Mouse (Mus musculus): Measurements from ENCODE around the gene Dhrs7c.

Gene Dhrs7c

DNA sequence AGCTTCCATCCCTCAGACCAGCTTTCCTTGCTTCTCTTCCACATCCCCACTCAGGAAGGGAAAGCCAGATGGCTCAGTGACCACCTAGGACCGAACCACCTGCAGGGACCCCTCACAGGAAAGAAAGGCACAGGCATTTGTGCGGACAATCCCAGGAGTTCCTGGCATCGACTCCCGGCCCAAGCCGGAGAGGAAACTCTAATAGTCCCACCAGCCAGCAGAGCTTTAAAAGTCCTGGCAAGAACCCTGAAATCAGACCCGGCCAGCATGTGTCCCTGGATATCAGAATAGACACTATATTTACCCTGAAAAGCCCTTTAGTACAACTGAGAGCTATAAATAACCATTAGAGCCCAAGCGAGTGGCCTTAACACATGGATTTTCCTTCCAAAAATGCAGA lies at the start of gene Dhrs7c:
Dhrs7c (plus strand) TSS at position 257 of the 400 bp plus-strand sequence.
- no peak for DNase-seq

DNA sequence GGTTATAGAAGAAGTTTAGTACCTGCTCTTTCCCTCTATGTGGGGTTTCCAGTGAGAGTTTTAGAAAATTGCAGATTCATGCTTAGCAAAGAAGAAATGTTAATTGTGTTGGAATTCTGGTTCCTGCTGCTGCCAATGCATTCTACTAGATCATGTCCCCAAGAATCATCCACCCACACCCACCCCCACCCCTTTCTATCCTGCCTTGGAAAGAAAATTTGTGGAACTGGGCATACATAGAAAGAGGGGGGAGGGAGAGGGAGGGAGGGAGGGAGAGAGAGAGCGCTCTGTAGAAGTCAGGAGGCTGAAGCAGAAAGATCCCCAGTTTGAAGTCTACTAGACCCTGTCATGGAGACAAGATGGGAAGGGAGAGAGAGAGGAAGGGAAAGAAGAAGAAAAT lies 41.7 kb upstream of the Dhrs7c start:
- DNase-seq = no peak

DNA sequence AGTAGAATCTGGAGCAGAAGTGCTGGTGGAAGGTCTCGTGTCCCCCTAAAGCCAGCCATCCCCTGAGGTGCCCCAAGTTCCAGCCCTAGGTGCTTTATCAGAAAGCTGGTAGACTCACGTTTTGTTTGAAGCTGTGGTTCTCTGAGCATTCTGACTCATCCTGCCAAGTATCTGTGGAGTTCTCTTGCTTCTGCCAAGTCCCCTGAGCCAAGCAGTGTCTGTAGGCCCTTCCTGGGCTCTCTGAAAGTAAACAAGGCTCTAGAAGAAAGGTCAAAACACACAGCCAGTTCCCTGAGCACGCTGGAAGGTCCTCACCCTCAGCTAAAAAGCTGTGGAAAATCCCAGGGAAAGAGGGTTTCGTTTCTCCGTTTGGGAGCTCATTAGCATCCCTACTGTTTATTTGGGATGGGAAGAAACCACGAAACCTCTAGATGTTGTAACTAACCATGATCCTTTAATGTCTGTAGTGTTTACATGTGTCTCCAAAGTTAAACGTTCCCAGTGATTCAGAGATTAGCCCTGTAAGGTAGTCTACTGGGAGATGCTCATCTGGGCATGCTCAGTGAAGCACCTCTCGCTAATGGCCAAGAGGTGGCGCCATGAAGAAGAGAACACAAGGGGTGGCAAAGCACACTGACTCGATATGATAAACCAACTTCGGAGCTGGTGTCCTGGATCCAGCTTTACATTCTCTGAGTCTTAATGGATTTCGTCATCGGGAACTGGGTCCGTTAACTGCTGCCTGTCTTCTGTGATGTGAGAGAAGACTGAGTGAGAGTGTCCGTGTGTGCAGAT lies 40.4 kb upstream of the Dhrs7c start:
- peak; percentile 4 for DNase-seq

DNA sequence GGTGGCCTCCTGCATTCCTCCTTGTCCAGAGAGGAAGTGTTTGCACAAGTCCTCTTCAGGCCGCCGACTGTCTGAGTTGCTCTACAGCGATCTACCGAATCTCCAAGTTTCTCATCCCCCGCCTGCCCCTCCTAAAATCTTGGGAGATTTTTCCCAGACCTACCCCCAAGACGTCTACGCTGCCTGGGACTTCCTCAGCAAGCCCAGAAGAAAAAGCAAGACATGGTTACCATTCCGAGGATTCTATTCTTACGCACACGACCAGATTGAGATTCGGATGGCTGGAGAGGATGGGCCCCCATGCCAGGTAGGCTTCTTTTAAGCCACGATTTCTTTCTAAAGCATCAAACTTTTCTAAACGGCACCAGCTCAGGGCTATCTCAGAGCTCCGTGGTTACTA lies 26.9 kb upstream of the Dhrs7c start, which contains the start of gene Glp2r:
Glp2r (minus strand) TSS at position 101 of the 400 bp plus-strand sequence.
- DNase-seq = no peak

DNA sequence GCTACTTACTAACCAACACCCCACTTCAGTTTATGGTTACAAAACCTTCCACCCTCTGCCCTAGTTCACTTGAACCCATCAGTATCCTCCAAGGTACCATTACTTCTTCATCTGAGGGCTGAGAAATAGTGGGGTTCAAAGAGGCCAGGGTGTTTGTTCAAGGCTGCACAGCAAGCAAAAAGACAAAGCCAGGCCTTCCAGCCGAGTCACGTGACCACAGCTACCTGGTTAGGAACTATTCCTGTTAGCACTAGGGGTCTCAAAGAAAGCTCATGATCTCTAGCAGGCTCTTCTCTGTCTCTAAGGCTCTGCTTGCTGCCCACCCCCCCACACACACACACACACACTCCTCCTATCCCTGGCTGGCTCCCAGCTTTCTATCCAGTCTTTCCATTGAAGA lies 26.3 kb upstream of the Dhrs7c start:
- DNase-seq = no peak

DNA sequence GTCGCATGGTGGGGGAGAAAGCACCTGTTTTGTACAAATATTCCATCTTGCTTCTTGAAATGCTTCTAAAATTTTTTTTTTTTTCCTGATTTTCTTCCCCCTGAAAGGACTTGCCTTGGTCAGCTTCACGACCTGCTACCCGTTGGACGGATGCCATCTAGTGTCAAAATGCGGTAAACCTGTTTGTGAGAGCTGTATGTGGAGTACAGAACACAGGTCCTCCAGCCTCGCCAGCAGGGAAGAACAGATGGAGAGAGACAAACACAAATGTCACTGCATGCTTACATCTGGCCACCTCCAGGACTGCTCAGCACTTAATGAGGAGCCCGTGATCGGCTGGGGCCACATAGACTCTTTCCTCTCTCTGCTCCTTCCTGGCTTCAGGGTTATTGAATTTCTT lies 25.4 kb upstream of the Dhrs7c start:
- DNase-seq = peak; percentile 46

DNA sequence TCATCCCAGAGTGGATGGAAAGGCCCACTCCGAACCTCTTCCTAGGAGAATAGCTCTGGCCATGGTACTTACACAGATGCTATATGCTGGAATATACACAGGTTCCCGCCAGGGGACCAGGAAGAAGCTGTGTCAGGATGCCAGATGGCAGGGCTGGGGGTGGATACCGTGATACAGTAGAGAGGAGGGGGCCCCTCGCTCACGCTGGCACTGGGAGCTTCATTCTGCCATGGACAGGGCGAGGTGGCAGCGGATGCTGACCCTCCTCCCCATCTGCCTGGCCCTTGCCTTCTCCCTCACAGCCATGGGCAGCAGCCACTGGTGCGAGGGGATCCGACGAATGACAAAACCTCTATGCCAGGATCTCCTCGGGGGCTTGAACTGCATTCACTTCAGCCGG lies 23.6 kb upstream of the Dhrs7c start, which contains the start of gene Gsg1l2:
Gsg1l2 (plus strand) TSS at position 230 of the 400 bp plus-strand sequence.
- DNase-seq = no peak

DNA sequence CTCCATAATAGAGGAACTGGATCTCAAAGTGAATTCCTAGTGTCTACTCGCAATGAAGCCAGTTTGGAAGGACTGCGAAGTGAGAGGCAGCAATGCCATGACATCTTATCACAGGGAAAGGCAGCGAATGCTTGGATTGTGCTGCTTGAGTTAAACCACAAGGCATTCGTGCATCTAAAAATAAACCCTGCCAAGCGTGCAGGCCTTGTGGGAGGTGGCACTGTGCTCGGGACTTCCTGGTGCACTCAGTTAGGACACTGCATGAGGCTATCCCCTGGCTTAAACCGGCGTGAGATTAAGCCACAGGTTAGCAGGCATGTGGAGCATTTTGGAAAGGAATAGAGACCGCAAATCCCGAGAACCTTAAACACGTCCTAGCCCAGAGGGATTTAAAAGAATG lies 7.8 kb upstream of the Dhrs7c start:
- no peak for DNase-seq

DNA sequence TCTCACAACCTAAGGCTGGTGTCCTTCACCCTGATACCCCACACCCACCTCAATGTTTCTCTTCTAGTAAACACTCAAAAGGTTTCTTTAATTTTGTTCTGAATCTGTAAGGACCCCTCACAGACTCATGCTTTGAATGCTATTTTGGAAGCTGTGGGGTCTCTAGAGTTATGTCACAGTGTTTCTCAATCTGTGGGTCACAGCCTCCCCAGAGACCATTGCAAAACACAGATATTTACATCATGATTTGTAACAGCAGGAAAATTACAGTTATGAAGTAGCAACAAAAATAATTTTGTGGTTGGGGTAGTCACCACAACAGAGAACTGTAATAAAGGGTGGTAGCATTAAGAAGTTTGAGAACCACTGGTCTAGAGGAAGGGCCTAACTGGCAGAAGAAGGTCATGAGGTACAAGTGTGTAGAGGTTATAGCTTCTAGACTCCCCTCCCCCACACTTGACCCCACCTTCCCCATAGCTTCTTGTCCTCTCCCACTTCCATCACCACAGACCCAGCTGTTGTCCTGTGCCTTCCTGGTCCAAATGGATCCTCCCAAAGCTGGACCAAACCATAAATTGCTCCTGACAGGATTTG lies 2.2 kb downstream of the Dhrs7c start:
- no peak for DNase-seq

DNA sequence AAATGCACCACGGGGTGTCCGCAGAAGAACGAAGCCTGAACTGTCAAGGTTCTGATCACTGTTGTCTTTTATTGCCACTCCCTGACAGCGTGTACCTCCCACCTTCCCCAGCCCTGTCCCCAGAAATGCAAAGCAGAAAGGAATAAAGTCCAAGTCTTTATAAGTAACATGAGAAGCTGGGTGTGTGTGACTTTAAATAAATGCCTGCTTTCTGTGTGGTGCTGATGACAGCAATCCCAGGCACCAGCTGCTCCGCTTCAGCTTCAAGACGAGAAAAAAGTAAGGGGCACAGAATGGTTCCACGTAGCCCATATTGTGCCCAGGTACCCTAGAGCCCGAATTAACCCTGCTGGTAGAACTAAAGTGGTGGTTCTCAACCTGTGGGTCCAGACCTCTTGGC lies 3.2 kb downstream of the Dhrs7c start:
- no peak for DNase-seq

DNA sequence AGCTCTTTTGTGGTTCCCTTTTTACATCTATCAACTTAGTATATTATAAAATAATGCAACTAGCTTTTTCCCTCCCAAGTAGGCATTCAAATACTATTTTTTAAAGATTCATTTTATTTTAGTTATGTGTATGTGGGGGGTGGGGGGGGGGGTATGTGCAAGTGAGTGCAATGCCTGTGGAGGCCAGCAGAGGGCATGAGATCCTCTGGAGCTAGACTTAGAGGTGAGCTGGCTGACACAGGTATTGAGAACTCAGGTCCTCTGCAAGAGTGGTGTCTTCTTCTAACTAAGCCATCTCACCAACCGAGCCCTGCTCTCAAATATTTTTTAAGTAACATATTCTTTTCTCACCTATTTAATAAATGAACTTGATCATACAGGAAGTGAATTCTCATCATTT lies 7.6 kb downstream of the Dhrs7c start:
- DNase-seq = no peak

DNA sequence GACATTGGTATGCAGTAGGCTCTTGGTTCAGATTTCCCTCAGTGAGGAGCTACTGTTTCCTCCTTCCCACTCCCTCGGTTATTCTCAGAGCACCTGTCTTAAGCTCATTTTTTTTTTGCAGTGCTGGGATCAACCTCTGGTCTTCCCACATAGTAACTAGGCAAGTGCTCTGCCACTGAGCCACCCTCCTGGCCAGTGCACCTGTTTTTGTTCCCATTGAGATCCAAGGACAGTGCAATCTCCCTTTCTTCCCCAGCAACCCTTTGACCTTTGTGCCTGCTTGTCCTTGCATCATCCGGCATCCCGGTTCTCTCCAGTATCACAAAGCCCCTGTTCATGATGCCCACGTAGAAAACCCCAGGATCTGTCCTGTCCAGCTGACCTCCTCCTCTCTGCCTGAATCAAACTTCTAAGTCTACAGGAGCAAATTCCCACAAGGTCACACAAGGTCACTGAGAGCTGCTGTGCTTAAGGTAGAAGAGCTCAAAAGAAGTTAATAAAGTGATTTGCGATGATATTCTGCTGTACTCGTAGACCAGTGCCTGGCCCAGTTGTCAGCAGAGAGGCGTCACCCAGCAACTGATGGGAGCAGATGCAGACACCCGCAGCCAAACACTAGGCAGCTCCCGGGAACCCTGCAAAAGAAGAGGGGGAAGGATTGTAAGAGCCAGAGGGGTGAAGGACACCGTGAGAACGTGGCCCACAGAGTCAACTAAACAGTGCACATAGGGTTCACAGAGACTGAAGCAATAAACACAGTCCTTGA lies 9.0 kb downstream of the Dhrs7c start:
- DNase-seq = no peak

DNA sequence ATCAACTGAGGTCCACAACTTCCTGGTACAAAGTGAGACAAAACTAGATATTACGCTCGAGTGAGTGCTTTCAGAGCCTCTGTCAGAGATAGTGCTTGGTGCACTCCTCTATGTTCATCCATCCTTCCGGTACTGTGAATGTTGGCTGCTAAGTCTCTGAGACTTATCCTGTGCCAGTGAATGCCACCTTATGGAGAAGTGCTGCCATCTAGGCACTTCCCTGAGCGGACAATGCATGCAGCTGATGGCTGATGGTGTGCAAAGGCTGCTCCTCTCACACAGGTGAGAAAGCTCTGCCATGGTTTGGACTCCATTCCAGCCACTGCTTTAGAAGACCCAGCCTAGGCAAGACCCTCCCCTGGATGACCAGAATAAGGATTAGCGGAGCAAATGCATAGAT lies 10.1 kb downstream of the Dhrs7c start:
- DNase-seq = no peak

DNA sequence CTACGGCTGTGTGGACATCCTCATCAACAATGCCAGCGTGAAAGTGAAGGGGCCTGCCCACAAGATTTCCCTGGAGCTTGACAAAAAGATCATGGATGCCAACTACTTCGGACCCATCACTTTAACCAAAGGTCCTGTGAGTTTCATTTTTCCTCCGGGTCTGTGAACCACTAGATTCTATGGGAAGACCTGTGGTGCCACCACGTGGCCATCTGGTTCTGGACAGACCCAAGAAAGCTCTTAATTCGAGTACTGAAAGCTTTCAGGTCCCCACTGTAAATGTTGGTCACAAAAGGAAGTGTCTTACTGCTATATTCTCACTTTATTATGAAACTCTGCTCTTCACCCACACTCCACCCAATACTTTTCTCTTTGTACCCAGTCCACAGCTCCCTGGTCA lies 13.5 kb downstream of the Dhrs7c start:
- DNase-seq = no peak

DNA sequence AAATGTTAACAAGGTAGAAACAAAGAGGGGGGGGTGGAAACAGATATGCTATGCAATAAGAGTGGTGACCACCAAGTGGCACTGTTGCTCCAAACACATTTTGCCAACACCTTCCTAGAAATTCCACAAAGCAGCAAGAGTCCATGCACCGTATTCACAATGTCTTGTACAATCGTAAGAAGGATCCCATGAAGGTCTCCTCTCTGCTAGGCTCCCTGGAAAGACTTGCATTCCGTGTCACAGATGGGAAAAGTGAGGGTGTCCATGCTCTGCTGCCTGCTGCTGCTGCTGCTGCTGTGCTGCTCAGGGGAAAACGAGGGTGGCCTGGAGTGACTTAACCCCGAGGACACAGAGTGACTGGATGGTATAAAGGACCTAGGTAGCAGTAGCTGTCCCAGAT lies 21.6 kb downstream of the Dhrs7c start:
- peak; percentile 65 for DNase-seq

DNA sequence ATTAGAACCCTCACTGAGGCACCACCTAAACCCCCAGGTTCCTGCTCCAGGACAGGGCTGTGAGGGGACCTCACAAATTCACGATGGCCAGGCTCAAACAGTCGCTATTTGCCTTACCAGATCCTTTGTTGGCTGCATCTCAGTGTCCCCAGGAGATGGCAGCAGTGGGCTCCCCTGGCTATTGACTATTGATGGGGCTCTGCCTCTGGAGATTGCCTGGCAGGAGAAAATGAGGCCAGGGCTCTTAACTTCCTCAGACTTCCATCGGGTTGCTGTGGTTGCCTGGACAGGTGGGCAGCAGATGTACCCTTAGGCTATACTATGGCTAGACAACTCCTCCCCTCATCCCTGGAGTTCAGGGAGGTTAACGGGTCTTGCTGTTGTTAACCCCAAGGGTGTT lies 22.2 kb downstream of the Dhrs7c start:
- DNase-seq = peak; percentile 61

DNA sequence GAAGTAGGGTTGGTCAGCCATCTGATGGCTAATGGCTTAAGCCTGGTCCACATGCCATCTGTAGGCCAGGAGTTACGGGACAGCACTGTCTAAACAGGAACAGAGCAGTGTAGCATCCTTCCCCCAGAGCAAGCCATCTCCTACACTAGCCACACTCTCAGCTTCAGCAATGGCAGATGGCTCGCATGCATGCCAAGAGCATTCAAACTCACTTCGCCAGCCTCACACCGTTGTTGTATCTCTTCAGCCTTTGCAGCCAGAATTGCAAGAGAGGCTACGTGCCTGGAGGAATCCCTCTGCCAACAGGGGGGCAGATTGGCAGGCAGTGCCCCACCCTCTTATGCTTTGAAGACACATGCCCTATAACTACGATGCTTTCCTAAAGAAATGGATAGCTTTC lies 23.6 kb downstream of the Dhrs7c start:
- no peak for DNase-seq

DNA sequence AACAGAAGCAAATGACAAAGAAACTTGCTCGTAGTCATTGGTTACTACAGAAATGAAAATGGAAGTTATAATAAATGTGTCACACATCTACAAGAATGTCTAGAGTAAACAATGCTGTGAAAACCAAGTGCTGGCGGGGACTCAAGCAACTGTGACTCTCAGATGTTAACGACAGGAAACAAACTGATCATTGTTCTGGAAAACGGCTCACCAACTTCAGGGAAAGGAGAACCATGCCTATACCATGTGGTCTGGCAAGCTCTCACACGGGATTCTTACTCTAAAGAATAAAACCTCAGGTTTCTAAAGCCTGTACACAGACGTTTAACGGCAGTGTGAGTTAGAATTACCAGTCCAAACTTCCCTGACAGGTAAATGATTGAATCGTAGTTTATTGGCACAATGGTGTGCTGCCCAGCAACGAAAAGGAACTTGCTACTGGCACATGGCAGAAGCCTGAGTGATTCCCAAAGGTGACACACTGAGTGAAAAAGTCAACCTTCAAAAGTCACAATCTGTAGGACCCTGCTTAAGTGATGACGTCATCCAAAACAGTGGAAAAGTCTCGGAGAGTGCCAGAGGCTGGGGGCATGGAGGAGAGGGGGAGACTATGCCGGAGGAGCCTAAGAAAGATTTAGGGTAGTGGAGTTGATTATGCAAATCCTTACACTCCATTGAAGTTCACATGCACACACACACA lies 30.5 kb downstream of the Dhrs7c start:
- DNase-seq = peak; percentile 76

DNA sequence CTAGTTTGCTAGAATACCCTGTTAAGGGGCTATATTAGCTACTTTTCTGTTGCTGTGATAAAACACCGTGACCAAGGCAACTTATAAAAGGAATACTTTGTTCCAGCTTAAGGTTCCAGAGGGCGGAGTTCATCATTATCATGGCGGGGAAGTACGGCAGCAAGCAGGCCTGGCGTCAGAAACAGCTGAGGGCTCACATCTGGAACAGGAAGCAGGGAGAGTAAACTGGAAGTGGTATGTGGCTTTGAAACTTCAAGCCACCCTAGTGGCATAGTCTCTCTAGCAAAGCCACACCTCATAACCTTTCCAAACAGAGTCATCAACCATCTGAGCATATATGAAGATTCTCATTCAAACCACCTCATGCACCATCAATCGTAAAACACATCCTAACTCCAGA lies 31.5 kb downstream of the Dhrs7c start:
- no peak for DNase-seq

DNA sequence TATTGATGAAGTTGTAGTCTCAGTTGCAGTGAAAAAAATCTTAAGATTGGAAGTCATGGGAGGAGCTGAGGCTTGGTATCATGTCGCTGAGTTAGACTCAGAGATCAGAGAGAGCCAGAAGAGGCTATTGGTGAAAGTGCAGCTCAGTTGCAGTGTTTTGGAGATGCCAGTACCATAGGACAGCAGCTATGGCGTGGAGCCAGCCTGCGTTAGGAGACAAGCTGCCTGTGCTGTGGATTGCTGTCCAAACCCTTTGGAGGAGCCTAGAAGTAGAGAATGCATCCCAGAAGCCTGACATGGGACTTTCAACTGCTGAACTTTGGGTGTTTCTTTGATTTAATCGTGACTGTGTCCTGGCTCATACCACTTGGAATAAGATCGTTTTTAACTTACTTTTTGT lies 33.8 kb downstream of the Dhrs7c start:
- no peak for DNase-seq

DNA sequence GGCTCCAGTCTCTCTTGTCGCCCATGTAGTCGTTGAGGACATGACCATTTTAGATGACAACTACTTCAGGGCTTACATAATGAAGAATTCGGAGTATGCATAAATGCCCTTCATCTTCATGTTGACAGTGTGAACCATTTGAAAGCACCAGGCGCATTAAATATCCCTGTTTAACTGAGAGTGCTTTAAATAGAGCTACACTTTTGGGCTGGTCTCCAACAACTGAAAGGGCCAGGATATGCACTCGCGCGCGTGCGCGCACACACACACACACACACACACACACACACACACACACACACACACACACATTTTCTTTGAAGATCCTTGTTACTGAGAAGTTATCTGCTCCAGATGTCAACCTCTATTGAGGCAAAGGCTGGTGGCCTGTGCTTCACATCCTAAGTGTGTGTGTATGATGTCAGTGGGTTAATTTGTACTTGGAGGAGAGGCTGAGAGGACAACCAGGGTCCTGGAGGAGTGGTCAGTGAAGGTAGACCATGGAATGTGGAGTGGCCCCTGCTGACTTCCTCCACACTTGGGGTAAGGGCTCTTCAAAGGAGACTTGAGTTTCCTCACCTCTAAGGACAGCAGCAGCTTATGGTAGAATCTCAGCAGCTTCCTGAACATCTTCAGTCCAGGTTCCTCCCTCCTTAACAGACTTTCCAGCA lies 37.6 kb downstream of the Dhrs7c start:
- DNase-seq = peak; percentile 61

DNA sequence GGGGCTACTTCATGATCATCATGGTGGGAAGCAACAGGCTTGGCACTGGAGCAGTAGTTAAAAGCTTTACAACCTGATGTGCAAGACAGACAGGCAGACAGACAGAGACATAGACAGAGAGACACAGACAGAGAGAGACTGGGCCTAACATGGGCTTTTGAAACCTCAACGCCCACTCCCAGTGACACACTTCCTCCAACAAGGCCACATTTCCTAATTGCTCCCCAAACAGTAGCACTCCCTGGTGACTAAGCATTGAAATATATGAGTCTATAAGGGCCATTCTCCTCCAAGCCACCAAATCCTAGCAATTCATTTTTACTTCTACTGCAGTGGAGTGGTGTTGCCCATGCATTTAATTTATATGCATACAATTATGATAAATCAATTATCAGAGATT lies 41.8 kb downstream of the Dhrs7c start:
- no peak for DNase-seq

DNA sequence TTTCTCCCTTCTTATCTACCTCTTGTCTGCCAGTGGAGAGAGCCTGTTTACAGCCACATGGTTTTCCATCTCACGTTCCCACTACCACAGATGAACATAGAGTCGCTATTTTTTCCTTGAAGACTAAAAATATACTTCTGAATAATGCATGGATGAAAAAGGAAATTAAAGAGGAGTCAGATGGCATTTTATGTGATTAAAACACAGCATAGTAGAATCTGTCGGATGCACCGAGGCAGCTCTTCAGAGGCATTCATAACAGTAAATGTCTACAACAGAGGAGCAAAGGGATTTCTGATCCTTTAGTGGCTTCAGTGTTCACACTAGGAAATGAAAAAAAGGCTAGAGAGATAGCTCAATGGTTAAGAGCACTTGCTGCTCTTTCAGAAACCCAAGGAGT lies 47.2 kb downstream of the Dhrs7c start:
- DNase-seq = no peak
